Mouse (Mus musculus) embryonic facial prominence, embryonic 11.5 days (tissue): ENCODE measurements at regions not wholly inside any gene's neighbourhood (a gene's known extent, or its start where the extent isn't known, plus 50 kb on each side); places are given as distances from the start of the nearest gene placed in this dataset.
"Not testable (repeated sequence)": the region's sequence is repeated elsewhere in the genome, so short reads cannot be mapped to it uniquely, and the experiment has no call there.

ENCODE experiments used
- ATAC-seq: fragments of 200-750 bp; cut with Nextera tagmentation; replicated peaks from 2 replicates; pipeline ENCODE4 v1.8.0; 2017; ENCODE audit warnings: low read depth; ENCODE audit not compliant: insufficient number of reproducible peaks, low FRiP score, low TSS enrichment
- DNase-seq: peaks from one replicate; pipeline ENCODE4 v3.0.0-alpha.2; 2015; ENCODE audit warnings: low spot score
- H3K27ac ChIP-seq: fragments of 300-500 bp; sonication (generic); replicated peaks from 2 replicates; pipeline ENCODE4 v1.5.1; 2014; ENCODE audit warnings: mild to moderate bottlenecking, low read depth, low read length, control low read depth
- H3K27me3 ChIP-seq: fragments of 300-500 bp; sonication (generic); 2 replicates; pipeline ENCODE4 v1.6.1; 2014; ENCODE audit warnings: mild to moderate bottlenecking, low read length, moderate library complexity, mixed read lengths; ENCODE audit not compliant: control insufficient read depth, insufficient read depth
- H3K36me3 ChIP-seq: fragments of 300-500 bp; sonication (generic); replicated peaks from 2 replicates; pipeline ENCODE4 v1.6.1; 2014; ENCODE audit warnings: low read depth, mild to moderate bottlenecking, low read length, moderate library complexity, mixed read lengths; ENCODE audit not compliant: control insufficient read depth, insufficient read depth
- H3K4me1 ChIP-seq: fragments of 300-500 bp; sonication (generic); 2 replicates; pipeline ENCODE4 v1.6.1; 2014; ENCODE audit warnings: low read length, mixed read lengths; ENCODE audit not compliant: control insufficient read depth, insufficient read depth
- H3K4me2 ChIP-seq: fragments of 300-500 bp; sonication (generic); 2 replicates; pipeline ENCODE4 v1.6.1; 2014; ENCODE audit warnings: low read depth, mild to moderate bottlenecking, control low read depth, low read length, moderate library complexity
- H3K4me3 ChIP-seq: fragments of 300-500 bp; sonication (generic); 2 replicates; pipeline ENCODE4 v1.5.1; 2014; ENCODE audit warnings: low read depth, low read length, control low read depth
- H3K9ac ChIP-seq: fragments of 300-500 bp; sonication (generic); replicated peaks from 2 replicates; pipeline ENCODE4 v1.6.1; 2014; ENCODE audit warnings: mild to moderate bottlenecking, control low read depth, low read length
- H3K9me3 ChIP-seq: fragments of 300-500 bp; sonication (generic); replicated peaks from 2 replicates; pipeline ENCODE4 v1.6.1; 2016; ENCODE audit warnings: mild to moderate bottlenecking, low read length, inconsistent platforms, mixed read lengths; ENCODE audit not compliant: control insufficient read depth
- WGBS: fragments of 180-500 bp; shearing (Covaris S2); extraction: QIAGEN DNeasy Blood & Tissue Kit; methylation state at CpG from one replicate; pipeline ENCODE4 v1.1.7; 2014; 5-methylcytosine and 5-hydroxymethylcytosine counted together

- Histone ChIP-seq H3K9me3 (no peaks in the 10 kb centered on the region), H3K27me3 (no peaks in the 10 kb centered on the region), H3K4me3 (no peak overlapping the region), H3K4me2 (no peak overlapping the region), H3K4me1 (no peaks in the 10 kb centered on the region), H3K9ac (no peak overlapping the region), H3K36me3 (no peaks in the 10 kb centered on the region), H3K27ac (no peak overlapping the region)
- 79% methylated on average over 5 of the region's 5 CpGs for WGBS
- DNase-seq (no peak), ATAC-seq (no peak)
These were observed 213.5 kb upstream of the Sesn3 start for GRCm38 (mm10) chr9:14061389-14061788.

GRCm38 (mm10) chr9:14061840-14062239 lies 213.0 kb upstream of the Sesn3 start:
- 81% methylated on average over 9 of the region's 9 CpGs for WGBS
- no peak for ATAC-seq
- no peak overlapping the region for H3K4me3 ChIP-seq

GRCm38 (mm10) chr9:14062706-14063105 lies 212.2 kb upstream of the Sesn3 start:
- Histone ChIP-seq H3K9ac (no peak overlapping the region), H3K4me2 (no peak overlapping the region), H3K4me1 (no peaks in the 10 kb centered on the region), H3K9me3 (no peaks in the 10 kb centered on the region), H3K36me3 (no peaks in the 10 kb centered on the region), H3K4me3 (no peak overlapping the region), H3K27ac (no peak overlapping the region), H3K27me3 (no peaks in the 10 kb centered on the region)
- ATAC-seq (no peak), DNase-seq (no peak)
- 92% methylated on average over 1 of the region's 1 CpGs for WGBS

More at GRCm38 (mm10) chr9:14061840-14062239, 213.0 kb upstream of the Sesn3 start:
- no peak for DNase-seq
- Histone ChIP-seq H3K9me3 (no peaks in the 10 kb centered on the region), H3K4me2 (no peak overlapping the region), H3K27ac (no peak overlapping the region), H3K4me1 (no peaks in the 10 kb centered on the region), H3K9ac (no peak overlapping the region), H3K36me3 (no peaks in the 10 kb centered on the region), H3K27me3 (no peaks in the 10 kb centered on the region)

- not testable (repeated sequence) for H3K4me3 ChIP-seq, ATAC-seq, H3K9ac ChIP-seq
These were observed 208.1 kb upstream of the Sesn3 start for GRCm38 (mm10) chr9:14066741-14067140.

GRCm38 (mm10) chr9:14069076-14069475 lies 205.8 kb upstream of the Sesn3 start:
- Histone ChIP-seq H3K9ac (no peak overlapping the region), H3K4me3 (no peak overlapping the region), H3K27me3 (no peaks in the 10 kb centered on the region), H3K4me1 (no peaks in the 10 kb centered on the region), H3K9me3 (no peaks in the 10 kb centered on the region), H3K4me2 (no peak overlapping the region), H3K27ac (no peak overlapping the region), H3K36me3 (no peaks in the 10 kb centered on the region)
- no peak for DNase-seq
- ATAC-seq, result no peak
- 91% methylated on average over 6 of the region's 6 CpGs for WGBS

More at GRCm38 (mm10) chr9:14066741-14067140, 208.1 kb upstream of the Sesn3 start:
- H3K27ac ChIP-seq, DNase-seq, H3K4me2 ChIP-seq, H3K9me3 ChIP-seq, H3K27me3 ChIP-seq, H3K4me1 ChIP-seq, H3K36me3 ChIP-seq: not testable (repeated sequence)
- WGBS, result 88% methylated on average over 7 of the region's 7 CpGs

GRCm38 (mm10) chr9:14069770-14070169 lies 205.1 kb upstream of the Sesn3 start:
- Histone ChIP-seq H3K4me3 (no peak overlapping the region), H3K9me3 (no peaks in the 10 kb centered on the region), H3K27me3 (no peaks in the 10 kb centered on the region), H3K36me3 (no peaks in the 10 kb centered on the region), H3K9ac (no peak overlapping the region), H3K27ac (no peak overlapping the region), H3K4me2 (no peak overlapping the region), H3K4me1 (no peaks in the 10 kb centered on the region)
- ATAC-seq, result no peak
- WGBS, result 59% methylated on average over 3 of the region's 3 CpGs
- no peak for DNase-seq

- no peaks in the 10 kb centered on the region for H3K9me3 ChIP-seq
- WGBS, result 85% methylated on average over 6 of the region's 6 CpGs
These were observed 203.1 kb upstream of the Sesn3 start for GRCm38 (mm10) chr9:14071728-14072127.

GRCm38 (mm10) chr9:14072950-14073349 lies 201.9 kb upstream of the Sesn3 start:
- DNase-seq (no peak), ATAC-seq (no peak)
- no peak overlapping the region for H3K9ac ChIP-seq
- H3K9me3 ChIP-seq, result no peaks in the 10 kb centered on the region
- no peak overlapping the region for H3K4me2 ChIP-seq
- H3K4me1 ChIP-seq, result no peaks in the 10 kb centered on the region
- 77% methylated on average over 1 of the region's 1 CpGs for WGBS
- no peaks in the 10 kb centered on the region for H3K27me3 ChIP-seq
- no peak overlapping the region for H3K4me3 ChIP-seq
- H3K27ac ChIP-seq, result no peak overlapping the region
- H3K36me3 ChIP-seq, result no peaks in the 10 kb centered on the region

More at GRCm38 (mm10) chr9:14071728-14072127, 203.1 kb upstream of the Sesn3 start:
- no peaks in the 10 kb centered on the region for H3K27me3 ChIP-seq
- no peaks in the 10 kb centered on the region for H3K4me1 ChIP-seq
- H3K36me3 ChIP-seq, result no peaks in the 10 kb centered on the region
- H3K4me3 ChIP-seq, result no peak overlapping the region
- ATAC-seq (no peak), DNase-seq (no peak)
- H3K9ac ChIP-seq, result no peak overlapping the region
- no peak overlapping the region for H3K4me2 ChIP-seq
- no peak overlapping the region for H3K27ac ChIP-seq
